Mouse (Mus musculus): ENCODE measurements around the gene Tmem88b.
"Not testable (repeated sequence)": the region's sequence is repeated elsewhere in the genome, so short reads cannot be mapped to it uniquely, and the experiment has no call there.

Gene Tmem88b

DNA sequence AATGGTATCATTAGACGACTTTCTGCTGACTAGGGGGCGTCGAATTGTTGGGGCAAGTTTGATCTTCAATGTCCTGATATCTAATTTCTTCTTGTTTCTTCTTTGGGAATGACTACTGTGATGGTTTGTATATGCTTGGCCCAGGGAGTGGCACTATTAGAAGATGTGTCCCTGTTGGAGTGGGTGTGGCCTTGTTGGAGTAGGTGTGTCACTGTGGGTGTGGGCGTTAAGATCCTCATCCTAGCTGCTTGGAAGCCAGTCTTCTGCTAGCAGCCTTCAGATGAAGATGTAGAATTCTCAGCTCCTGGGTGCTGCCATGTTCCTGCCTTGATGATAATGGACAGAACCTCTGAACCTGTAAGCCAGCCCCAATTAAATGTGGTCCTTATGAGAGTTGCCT lies 3.2 kb upstream of the Tmem88b start:
- DNase-seq (ENCODE audit: low spot score in 2 of 2) = not testable (repeated sequence)

DNA sequence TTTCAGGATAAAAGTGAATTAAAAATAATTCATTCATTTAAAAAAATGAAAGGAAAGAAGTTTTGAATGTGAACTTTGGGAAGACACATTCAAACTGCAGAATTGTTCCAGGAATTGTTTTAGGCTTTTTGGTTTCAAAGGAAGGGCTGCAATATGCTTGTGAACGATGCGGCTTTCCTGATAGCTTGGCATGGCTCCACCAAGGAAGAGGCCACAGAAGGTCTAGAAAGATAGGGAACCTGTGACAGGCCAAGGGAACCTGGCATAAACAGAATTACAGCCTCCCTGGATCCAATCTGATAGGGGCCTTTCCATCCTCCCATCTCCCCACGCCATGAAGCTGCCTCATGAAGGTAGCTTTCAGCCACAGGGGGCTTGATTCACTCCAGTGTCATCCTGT lies 2.6 kb upstream of the Tmem88b start:
- no peak for DNase-seq (ENCODE audit: low spot score in 2 of 2)

DNA sequence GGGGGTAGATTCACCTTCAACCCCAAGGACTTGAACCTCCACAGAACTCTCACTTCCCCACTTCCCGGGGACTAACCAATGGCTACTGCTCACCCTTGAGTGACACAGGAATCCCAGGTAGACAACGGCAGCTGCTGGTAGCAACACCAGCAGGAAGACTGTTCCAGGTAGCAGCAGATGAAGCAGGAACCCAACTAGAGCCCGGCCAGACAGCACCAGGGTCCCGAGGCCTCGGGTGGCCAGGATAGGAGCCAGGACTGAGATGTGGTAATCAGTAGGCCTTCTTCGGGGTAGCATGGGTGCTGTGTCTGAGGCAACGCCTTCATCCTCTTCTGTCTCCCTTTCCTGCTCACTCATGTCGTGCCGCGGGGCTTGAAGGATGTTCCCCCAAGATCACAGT lies 428 bp downstream of the Tmem88b start:
- no peak for DNase-seq (ENCODE audit: low spot score in 2 of 2)

DNA sequence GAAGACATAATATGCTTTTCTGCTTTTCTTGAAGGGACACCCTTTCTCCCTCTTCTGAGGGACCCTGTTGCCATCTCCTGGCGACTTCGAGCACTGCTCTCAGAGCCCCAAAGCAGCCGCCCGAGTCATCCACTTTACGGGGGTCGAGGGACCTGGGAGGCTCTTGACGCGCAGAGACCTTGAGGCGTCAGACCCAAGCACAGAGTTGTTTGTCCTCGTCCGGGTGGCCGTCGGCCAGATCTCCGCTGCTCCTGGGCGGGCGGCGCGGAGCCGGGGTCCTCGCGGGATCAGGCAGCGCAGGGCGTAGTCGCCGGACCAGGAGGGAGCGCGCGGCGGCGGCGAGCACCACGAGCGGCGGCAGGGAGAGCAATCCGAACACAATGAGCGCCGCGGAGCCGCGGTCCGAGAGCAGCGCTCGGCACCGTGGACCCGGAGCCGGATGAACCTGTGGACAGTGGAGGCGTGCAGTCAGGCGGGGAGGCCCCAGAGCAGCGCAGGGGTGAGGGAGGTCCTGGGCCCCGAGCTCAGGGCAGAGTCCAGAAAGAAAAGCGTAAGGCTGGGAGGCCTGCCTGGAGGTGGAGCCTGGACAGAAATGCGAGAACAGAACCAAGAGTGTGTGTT lies 1.5 kb downstream of the Tmem88b start:
- DNase-seq (ENCODE audit: low spot score in 2 of 2) = peak; percentile 56 to 83

DNA sequence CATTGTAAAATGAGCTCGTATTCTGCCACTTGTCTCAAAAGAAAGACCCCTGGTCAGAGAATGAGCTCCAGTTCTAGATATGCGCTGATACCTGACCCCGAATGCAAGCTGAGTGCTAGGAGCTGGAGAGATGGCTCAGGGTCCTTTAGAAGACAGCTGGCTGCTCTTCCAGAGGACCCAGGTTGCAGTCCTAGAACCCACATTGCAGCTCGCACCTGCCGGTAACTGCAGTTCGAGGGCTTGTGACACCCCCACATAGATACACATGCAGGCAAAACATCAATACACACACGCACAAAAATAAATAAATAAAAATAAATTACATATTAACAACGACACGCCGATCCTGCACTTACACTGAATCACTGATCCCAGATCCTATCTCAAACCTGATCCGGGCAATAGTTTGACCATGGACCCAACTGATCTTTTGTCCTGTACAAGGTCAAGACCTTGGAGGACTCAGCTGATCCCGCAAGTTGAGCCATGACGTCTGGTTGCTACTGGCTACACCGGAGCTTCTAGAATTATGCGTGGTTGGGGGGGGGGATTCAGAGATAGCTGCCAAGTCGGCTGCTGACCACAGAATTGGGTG lies 2.1 kb downstream of the Tmem88b start:
- DNase-seq (ENCODE audit: low spot score in 2 of 2) = no peak

DNA sequence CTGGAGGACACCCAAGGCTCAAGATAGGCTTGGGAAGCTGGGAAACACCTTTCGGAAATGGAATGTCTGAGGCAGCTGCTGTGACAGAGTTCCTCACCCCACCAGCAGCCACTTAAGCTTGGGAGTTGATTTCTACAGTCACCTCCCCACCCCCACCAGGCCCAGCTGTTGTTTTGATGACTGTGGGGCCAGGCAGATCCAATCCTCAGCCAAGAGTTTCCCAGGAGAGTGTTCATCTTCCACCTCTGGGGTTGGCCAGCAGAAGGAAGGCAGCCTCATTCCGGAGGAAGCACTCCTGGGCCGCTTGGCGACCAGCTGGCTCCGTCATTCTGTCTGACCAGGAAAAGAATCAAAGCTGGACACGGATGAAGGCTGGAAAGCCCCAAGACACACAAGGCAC lies 4.8 kb downstream of the Tmem88b start:
- DNase-seq (ENCODE audit: low spot score in 2 of 2) = no peak

DNA sequence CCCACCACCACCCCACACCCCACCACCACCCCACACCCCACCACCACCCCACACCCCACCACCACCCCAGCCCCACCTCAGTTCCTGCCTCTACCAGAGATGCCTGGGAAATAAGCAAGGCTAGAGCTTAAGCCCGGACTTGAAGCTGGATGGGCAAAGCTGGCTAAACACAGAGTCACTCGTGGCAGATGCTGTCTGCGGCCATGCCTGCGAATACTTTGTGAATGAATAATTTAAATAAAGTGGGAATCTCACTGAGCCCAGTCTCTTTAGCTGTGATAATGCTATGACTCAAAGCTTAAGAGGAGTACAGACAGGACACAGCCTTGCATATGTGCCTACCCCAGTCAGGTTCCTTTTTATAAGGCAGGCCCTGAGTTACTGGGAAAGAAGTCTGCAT lies 6.2 kb downstream of the Tmem88b start:
- no peak for DNase-seq (ENCODE audit: low spot score in 2 of 2)

DNA sequence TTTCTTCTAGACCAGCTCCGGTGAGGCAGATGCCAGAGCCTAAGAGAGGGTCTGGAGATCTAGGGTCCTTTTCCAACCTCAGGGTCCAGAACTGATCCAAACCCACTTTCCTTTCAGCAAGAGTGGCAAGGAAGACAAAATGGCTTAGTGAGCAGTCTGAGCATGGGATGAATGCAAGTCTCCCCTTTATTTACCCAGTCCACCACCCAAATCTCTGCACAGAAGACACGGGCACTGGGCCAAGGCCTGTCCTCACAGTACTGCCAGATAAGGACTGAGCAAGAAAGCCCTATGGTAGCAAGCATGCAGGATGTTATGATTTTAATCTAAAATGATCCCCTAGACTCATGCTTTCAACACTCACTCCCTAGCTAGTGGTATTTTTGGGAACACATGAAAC lies 7.9 kb downstream of the Tmem88b start:
- no peak for DNase-seq (ENCODE audit: low spot score in 2 of 2)

DNA sequence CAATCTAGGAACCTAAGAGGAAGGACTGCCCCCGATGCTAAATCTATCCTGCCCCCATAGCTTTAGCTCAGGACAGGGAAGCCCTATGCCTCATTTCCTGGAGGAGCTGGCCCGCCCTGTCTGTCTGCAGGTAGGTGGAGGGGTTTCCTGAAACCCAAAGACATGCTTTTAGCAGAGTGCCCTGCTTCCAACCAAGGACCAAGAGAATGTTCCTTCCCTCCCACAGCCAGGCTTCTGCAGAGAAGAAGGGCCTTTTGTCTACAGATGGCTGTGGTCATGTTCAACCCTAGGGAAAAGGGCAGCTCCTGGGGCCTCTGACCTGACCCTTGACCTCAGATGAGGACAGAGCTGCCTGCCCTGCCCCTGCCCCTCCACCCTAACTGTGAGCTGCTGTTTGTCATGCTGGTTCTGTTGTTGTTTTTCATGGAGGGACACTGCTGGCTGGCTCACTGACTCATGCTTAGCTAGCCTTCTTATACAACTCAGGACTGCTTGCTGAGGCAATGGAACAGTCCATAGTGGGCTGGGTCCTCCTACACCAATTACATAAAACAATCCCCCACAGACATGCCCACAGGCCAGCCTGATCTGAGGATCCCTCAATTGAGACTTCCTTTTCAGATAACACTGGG lies 8.9 kb downstream of the Tmem88b start:
- DNase-seq (ENCODE audit: low spot score in 2 of 2) = no peak

DNA sequence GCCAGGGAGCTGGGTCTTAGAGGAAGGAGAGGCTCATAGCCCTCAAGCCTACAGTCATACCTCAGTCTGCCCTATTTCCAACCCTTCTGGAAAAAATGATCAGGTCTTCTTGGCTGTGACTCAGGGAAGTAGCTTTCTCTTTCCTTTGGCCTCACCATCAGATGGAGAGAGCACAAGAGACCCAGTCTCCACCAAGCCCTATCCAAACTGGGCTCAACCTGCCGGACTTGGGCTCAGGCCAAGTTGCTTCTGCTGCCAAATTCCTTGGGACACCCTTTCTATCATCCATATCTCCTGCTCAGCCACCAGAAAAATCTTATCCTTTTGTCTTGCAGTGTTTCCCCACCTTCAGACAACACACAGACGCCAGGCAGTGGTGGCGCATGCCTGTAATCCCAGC lies 9.8 kb downstream of the Tmem88b start:
- DNase-seq (ENCODE audit: low spot score in 2 of 2) = no peak

DNA sequence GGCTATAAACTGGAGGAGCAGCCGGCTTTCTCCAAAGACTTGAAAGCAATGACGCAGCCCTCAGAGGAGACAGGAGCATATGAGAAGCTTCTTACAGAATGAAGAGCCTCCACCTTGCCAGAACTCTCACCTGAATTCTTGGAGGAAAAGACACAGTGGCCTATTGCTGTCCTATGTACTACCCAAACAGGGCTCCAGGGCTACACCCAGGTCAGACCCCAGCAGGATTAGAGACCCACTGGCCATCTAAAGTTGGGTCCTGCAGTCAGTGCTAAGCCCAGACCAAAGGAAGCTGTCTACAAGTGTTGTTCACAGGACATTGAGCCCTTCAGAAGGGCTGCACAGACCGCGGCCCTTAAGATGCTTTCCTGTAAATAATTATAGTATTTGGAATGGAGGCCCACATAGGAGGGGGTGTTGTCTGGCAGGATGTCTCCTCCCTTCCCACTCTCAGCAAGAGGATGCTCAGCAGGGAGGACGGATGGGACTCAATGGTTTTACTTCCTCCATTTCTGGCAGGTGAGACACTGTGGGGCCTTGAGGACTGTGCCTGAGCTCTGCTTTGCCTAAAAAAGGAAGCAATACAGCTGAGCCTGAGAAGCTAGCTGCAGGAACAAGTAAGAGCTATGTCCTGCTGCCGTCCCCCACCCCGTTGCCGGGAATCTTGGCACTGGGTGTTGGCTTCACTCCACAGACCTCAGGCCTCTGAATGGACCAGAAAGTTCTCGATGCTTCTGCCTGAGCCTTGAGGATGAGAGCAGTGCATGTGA lies 10.5 kb downstream of the Tmem88b start:
- DNase-seq (ENCODE audit: low spot score in 2 of 2) = no peak

DNA sequence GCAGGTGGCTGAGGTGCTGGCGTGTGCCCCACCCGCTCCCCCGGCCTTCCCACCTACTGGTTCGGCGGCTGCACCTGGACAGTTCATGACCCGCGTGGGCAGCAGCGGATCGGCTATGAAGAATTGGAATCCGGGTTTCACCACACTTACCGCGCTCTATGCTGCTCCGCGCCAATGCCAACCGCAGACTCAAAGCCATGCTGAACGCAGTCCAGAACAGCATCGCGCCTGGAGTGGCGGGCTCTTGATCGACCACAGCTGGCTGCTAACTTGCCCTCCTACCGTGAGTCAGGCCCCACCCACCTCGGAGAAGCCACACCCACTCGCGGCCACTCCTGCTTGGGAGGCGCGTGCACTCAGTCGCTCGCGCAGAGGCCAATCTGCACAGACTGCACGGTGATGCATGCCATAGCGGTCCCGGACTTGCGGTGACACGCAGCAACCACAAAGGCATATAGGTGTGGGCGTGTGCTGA lies 11.4 kb downstream of the Tmem88b start, which contains the start of gene Vwa1:
Gene Vwa1 (minus strand): TSS at position 419 of the 475 bp plus-strand sequence.
- DNase-seq (ENCODE audit: low spot score in 2 of 2) = peak; percentile 92 to 97

DNA sequence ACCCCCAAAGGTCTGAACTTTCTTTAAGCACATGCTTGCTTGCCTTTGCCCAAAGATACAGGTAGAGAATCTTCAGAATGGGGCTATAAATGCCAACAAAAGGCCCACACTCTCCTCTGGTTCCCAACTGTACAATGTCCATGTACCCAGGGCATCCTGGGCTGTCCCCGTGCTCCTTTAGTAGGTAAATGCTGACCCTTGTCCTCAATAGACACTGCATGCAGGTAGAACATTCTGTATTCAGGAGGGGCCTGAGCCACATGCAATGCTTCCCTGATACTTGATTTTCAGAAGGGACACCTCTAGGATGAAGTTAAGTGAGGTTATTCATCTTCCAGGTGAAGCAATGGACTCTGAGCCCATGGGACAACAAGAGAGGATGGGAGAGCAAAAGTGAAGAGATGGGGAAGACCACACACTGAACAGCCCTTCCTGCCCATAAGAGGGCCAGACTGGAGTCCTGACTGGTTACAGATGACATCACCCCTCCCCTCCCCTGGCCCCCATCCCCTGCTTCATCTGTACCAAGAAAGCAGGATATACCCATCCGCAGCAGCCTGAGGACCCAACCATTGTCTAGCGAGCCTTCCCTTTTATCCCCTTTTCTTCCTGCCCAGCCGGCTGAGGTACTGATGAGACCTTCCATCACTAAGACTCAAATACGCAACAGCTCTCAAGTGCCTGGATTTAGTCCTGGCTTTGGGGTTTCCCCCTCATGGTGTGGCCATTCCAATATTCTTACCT lies 12.2 kb downstream of the Tmem88b start:
- DNase-seq (ENCODE audit: low spot score in 2 of 2) = no peak

DNA sequence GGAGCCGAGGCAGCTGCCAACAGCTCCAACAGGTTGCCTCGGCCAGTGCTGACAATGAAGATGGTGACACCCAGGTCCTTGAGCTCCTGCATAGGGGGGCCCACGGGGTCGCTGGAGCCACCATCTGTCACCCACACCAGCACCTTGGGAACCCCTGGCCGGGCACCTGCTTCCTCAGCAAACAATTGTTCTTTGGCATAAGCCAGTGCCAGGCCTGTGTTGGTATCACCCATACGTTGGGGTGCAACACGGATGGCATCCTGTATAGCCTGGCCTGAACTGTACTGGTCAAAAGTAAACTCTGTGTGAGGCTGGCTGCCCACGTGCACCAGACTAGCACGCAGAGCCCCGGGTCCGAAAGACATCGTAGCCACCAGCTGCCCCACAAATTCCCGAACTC lies 12.9 kb downstream of the Tmem88b start:
- DNase-seq (ENCODE audit: low spot score in 2 of 2) = no peak

DNA sequence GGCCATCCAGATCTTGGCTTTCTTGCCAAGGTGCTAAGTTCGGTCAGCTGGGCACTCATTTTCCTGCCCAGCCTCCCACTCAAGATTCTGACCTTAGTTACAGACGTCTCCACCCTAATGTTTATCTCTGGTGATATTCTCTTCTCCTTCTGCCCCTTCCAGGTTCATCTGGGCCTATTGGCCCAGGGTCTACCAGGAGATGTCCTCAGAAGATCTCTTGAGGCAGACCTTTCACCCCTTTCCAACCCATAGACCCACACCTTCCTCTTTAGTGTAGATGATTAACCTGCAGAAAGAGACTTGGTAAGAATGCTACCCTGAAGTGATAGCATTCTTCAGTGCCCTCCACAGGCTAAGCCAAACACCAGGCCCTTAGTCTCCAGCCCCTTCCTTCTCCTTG lies 14.0 kb downstream of the Tmem88b start:
- DNase-seq (ENCODE audit: low spot score in 2 of 2) = no peak

DNA sequence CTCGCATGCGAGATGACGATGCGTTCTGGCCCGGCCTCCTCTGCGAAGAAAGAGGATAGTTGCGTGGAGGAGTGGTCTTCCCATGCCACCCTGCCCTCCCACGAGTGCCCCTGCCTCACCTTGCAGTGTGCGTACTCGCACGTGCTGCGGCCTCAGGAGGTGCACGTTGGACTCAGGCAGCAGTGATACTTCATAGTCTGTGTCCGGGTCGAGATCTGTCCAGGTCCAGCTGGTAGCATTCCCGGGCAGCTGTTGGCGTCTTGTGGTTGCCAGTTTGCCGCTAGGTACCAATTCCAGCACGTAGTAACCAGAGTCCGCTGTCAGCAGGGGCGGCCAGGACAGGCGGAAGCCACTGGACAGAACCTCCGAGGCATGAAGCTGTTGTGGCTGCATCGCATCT lies 15.0 kb downstream of the Tmem88b start:
- no peak for DNase-seq (ENCODE audit: low spot score in 2 of 2)

DNA sequence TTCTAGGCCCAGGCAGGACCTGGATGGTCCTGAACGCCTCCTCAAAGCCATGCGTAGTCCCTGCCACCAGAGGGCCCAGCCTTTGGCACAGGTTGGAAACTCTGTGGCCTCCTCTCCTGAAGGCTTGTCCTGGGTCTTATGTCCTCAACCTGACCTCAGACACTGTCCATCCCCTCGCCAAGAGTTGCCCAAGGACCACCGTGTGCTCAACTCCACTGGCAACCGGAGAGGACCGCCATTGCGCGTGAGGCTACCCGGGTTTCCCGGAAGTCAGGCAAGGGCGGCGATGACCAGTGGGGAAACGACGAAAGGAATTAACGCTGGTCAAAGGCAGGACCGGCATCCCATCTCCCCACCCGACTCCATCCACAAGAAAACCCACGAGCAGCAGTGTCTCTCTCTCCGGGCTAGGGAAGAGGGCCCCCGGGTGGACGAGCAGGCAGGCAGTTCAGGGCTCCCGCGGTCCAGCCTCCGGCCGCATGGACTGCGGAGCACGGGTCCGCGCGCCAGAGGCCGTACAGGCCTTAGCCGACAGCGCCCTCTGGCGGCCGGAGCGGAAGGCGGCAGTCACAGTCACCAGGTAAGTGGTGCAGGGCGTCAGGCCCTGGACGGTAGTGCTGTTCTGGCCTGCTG lies 15.7 kb downstream of the Tmem88b start:
- peak; percentile 85 to 92 for DNase-seq (ENCODE audit: low spot score in 2 of 2)

DNA sequence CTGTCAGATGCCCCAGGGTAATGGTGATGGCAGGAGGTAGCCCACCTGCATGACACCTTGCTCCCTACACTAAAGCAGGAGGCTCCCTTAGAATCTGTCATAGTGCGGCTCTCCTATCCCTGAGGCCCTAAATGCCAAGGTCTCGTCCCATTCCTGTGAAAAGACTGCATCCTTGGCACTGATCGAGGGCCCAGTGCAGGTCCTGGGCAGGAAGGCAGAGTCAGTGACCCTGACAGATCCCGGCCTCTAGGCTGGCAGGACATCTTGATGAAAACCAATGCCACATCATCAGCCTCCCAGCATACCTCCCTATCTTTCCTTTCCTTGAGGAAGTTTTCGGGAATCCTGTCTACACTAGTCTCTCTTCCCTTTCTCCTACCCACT lies 16.2 kb downstream of the Tmem88b start:
- no peak for DNase-seq (ENCODE audit: low spot score in 2 of 2)

DNA sequence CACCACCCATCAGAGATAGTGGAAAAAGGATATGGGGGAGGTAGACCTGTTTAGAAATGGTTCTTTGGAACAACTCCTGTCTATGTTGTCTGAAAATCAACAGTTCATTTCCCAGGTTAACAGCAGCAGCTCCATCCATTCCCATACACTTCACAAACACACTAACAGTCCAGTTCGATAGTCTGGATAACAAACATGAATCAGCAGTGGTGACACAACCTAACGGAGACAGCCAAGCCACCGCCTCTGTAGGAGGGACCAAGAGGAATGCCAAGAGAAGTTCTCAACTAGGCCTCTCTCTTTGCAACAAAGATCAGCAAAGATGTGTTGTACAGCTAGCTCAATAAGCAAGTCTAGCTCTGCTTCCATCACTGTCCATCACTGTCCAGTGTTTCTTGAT lies 23.3 kb downstream of the Tmem88b start:
- DNase-seq (ENCODE audit: low spot score in 2 of 2) = no peak

DNA sequence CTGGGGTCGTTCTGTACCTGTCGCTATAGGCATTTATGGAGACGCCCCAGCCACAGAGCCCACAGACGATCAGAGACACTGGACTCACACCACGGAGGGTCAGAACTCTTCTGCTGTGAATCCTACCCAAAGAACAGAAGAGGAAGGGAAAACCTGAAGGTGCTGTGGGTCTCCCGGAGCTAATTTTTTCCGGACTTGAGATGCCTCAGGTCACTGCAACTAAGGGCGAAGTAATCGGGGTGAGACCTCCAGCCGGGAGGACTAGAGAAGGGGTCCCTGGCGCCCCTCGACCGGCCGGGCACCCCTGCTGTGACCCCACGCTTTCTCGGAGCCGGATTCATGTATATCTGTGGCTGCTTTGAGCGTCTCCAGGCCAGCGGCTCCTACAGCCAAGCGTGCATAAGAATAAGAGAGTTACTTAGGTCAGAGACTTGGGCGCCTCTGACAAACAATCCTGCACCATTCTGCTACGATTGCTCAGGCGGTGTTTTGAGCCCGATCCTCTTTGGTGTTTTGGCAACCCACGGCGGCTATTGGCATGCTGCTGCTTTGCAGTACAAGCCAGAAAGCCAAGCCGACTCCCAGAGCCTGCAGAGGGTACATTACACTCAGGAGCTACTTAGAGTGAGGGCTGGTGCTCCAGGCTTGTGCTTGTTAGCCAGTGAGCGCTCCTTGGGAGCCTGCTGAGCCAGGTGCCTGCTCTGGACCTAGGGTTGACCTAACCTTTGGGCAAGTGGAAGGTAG lies 24.1 kb downstream of the Tmem88b start:
- DNase-seq (ENCODE audit: low spot score in 2 of 2) = no peak

All from urinary bladder, adult 18-20 months (tissue).